Mouse (Mus musculus) ES-E14 (cell line): Measurements from ENCODE around the gene Rad51b. TPM values are rescaled to one million over a fixed set of nuclear protein-coding genes. Genes with fewer than 3 reads are reported as not detected.

ENCODE experiments used
- DNase-seq: peaks from one replicate; pipeline ENCODE4 v3.0.0-alpha.2; 2013; ENCODE audit warnings: low read depth, low spot score
- H3K27ac ChIP-seq: 2 replicates; pipeline ENCODE4 v1.5.1; 2012; ENCODE audit warnings: low read depth, mild to moderate bottlenecking, low read length, moderate library complexity, mixed read lengths; ENCODE audit not compliant: poor library complexity, insufficient read depth, severe bottlenecking
- H3K36me3 ChIP-seq: 2 replicates; pipeline ENCODE4 v1.6.1; 2012; ENCODE audit warnings: mild to moderate bottlenecking, low read length, moderate library complexity, mixed read lengths; ENCODE audit not compliant: control insufficient read depth, poor library complexity, insufficient read depth, severe bottlenecking
- H3K4me1 ChIP-seq, 2 experiments: fragments of 150-350 bp in 1 of 2; sonication (generic) in 1 of 2; 2 replicates each; pipeline ENCODE4 v1.6.1; 2012; ENCODE audit warnings: low read length in 2 of 2, mild to moderate bottlenecking in 1 of 2, mixed read lengths in 1 of 2; ENCODE audit not compliant: control insufficient read depth in 2 of 2, insufficient read depth in 2 of 2, poor library complexity in 1 of 2
- H3K4me3 ChIP-seq, 2 experiments: fragments of 150-350 bp in 1 of 2; sonication (generic) in 1 of 2; 2 replicates each; pipeline ENCODE4 v1.5.1; 2012; ENCODE audit warnings: low read length in 2 of 2, low read depth in 1 of 2, mild to moderate bottlenecking in 1 of 2, mixed read lengths in 1 of 2; ENCODE audit not compliant: insufficient read depth in 1 of 2, poor library complexity in 1 of 2, severe bottlenecking in 1 of 2
- H3K9ac ChIP-seq: 2 replicates; pipeline ENCODE4 v1.6.1; 2012; ENCODE audit warnings: low read depth, mild to moderate bottlenecking, low read length, mixed read lengths; ENCODE audit not compliant: poor library complexity, insufficient read depth, severe bottlenecking
- H3K9me3 ChIP-seq: fragments of 150-350 bp; sonication (generic); 2 replicates; pipeline ENCODE4 v1.6.1; 2012; ENCODE audit warnings: low read depth, mild to moderate bottlenecking, low read length; ENCODE audit not compliant: control insufficient read depth, insufficient read depth
- CHD2 ChIP-seq: IDR thresholded peaks from 2 replicates; pipeline ENCODE4 v1.6.1; 2014; ENCODE audit warnings: mild to moderate bottlenecking, low read depth, low read length, inconsistent platforms
- HCFC1 ChIP-seq: IDR thresholded peaks from 2 replicates; pipeline ENCODE4 v1.6.1; 2012; ENCODE audit warnings: low read length, inconsistent platforms, borderline replicate concordance; ENCODE audit not compliant: insufficient read depth
- MAFK ChIP-seq: IDR thresholded peaks from 2 replicates; pipeline ENCODE4 v1.6.1; 2014; ENCODE audit warnings: mild to moderate bottlenecking, low read depth, low read length, inconsistent platforms; ENCODE audit not compliant: insufficient read depth
- ZC3H11A ChIP-seq: IDR thresholded peaks from 2 replicates; pipeline ENCODE4 v1.6.1; 2012; ENCODE audit warnings: low read depth, mild to moderate bottlenecking, inconsistent platforms, low read length, borderline replicate concordance
- ZNF384 ChIP-seq: IDR thresholded peaks from 2 replicates; pipeline ENCODE4 v1.6.1; 2012; ENCODE audit warnings: low read depth, low read length, inconsistent platforms
- in situ Hi-C, 2 experiments: fragments of 600-800 bp; cut with MboI; formaldehyde crosslinking; loops; one replicate each; pipeline ENCODE4 v1.15.1; 2025; ENCODE audit warnings: low sequenced_read_pairs in 2 of 2, inconsistent platforms in 1 of 2; ENCODE audit not compliant: unreplicated experiment in 2 of 2
- total RNA-seq: library from RNA; depleted of rRNA; stranded (reverse); fragments of 300-350 nt; gene quantifications from 2 replicates; pipeline ENCODE4 v1.2.3, GENCODE M21; 2012

Rad51b gene
- total RNA-seq, 1 experiment: 6.7 TPM

- Histone ChIP-seq H3K27ac (no peak overlapping the region), H3K4me1 (no peaks in the 10 kb centered on the region; a peak in 1 of 4 replicates), H3K36me3 (no peaks in the 10 kb centered on the region), H3K9ac (no peak overlapping the region), H3K4me3 (no peak overlapping the region), H3K9me3 (no peaks in the 10 kb centered on the region)
- DNase-seq: no peak
- TF ChIP-seq ZC3H11A: no peak
- TF ChIP-seq ZNF384: no peak
- TF ChIP-seq CHD2: no peak
- no peak for TF ChIP-seq HCFC1
- no peak for TF ChIP-seq MAFK
- in situ Hi-C loops: no loop called here
These were observed 497.7 kb downstream of the Rad51b start for GRCm38 (mm10) chr12:79794802-79795201.

- no peaks in the 10 kb centered on the region for H3K9me3 ChIP-seq
- DNase-seq: no peak
- H3K27ac ChIP-seq: no peak overlapping the region
- in situ Hi-C loops: no loop called here
- no peak overlapping the region for H3K4me3 ChIP-seq
- TF ChIP-seq ZC3H11A (no peak), CHD2 (no peak), HCFC1 (no peak), MAFK (no peak), ZNF384 (no peak)
- H3K4me1 ChIP-seq: no peaks in the 10 kb centered on the region; a peak in 1 of 4 replicates
- H3K36me3 ChIP-seq: no peaks in the 10 kb centered on the region
- H3K9ac ChIP-seq: no peak overlapping the region
These were observed 499.2 kb downstream of the Rad51b start for GRCm38 (mm10) chr12:79796260-79796659.

GRCm38 (mm10) chr12:79796823-79797821, 500.0 kb downstream of the Rad51b start:
- in situ Hi-C loops: no loop called here
- no peak for DNase-seq
- H3K9me3 ChIP-seq: no peaks in the 10 kb centered on the region
- no peak overlapping the region for H3K9ac ChIP-seq
- H3K4me1 ChIP-seq: no peaks in the 10 kb centered on the region; a peak in 1 of 4 replicates
- H3K27ac ChIP-seq: no peak overlapping the region
- TF ChIP-seq HCFC1 (no peak), ZNF384 (no peak), CHD2 (no peak), MAFK (no peak), ZC3H11A (no peak)
- no peak overlapping the region for H3K4me3 ChIP-seq
- H3K36me3 ChIP-seq: no peaks in the 10 kb centered on the region

- H3K27ac ChIP-seq: no peak overlapping the region
- no peak for TF ChIP-seq HCFC1
- TF ChIP-seq ZC3H11A: no peak
- TF ChIP-seq MAFK: no peak
- TF ChIP-seq ZNF384: no peak
- TF ChIP-seq CHD2: no peak
- H3K4me3 ChIP-seq: no peak overlapping the region
- no peaks in the 10 kb centered on the region; a peak in 1 of 4 replicates for H3K4me1 ChIP-seq
- DNase-seq: no peak
- H3K9me3 ChIP-seq: no peaks in the 10 kb centered on the region
- H3K36me3 ChIP-seq: no peaks in the 10 kb centered on the region
- no peak overlapping the region for H3K9ac ChIP-seq
- in situ Hi-C loops: no loop called here
These were observed 501.4 kb downstream of the Rad51b start for GRCm38 (mm10) chr12:79798488-79798887.
